Mouse (Mus musculus) kidney, embryonic 16.5 days (tissue): ENCODE measurements at regions not wholly inside any gene's neighbourhood (a gene's known extent, or its start where the extent isn't known, plus 50 kb on each side); places are given as distances from the start of the nearest gene placed in this dataset.

Experiments
- ATAC-seq: fragments of 200-750 bp; cut with Nextera tagmentation; 2 replicates; pipeline ENCODE4 v1.8.0; 2017; ENCODE audit warnings: moderate TSS enrichment; ENCODE audit not compliant: low FRiP score, low TSS enrichment
- H3K27ac ChIP-seq: fragments of 300-500 bp; sonication (generic); 2 replicates; pipeline ENCODE4 v1.5.1; 2014; ENCODE audit warnings: low read length
- H3K27me3 ChIP-seq: fragments of 300-500 bp; sonication (generic); 2 replicates; pipeline ENCODE4 v1.6.1; 2014; ENCODE audit warnings: low read length, control low read depth, mixed read lengths; ENCODE audit not compliant: insufficient read depth
- H3K36me3 ChIP-seq: fragments of 300-500 bp; sonication (generic); 2 replicates; pipeline ENCODE4 v1.6.1; 2014; ENCODE audit warnings: low read length, control low read depth, mixed read lengths; ENCODE audit not compliant: insufficient read depth
- H3K4me1 ChIP-seq: fragments of 300-500 bp; sonication (generic); 2 replicates; pipeline ENCODE4 v1.6.1; 2014; ENCODE audit warnings: low read length, control low read depth, mixed read lengths; ENCODE audit not compliant: insufficient read depth
- H3K4me2 ChIP-seq: fragments of 300-500 bp; sonication (generic); replicated peaks from 2 replicates; pipeline ENCODE4 v1.6.1; 2014; ENCODE audit warnings: low read depth, low read length
- H3K4me3 ChIP-seq: fragments of 300-500 bp; sonication (generic); 2 replicates; pipeline ENCODE4 v1.5.1; 2014; ENCODE audit warnings: mild to moderate bottlenecking, low read length
- H3K9ac ChIP-seq: fragments of 300-500 bp; sonication (generic); replicated peaks from 2 replicates; pipeline ENCODE4 v1.6.1; 2014; ENCODE audit warnings: low read length
- H3K9me3 ChIP-seq: fragments of 300-500 bp; sonication (generic); 2 replicates; pipeline ENCODE4 v1.6.1; 2016; ENCODE audit warnings: low read length, control low read depth
- WGBS: fragments of 180-500 bp; shearing (Covaris S2); extraction: QIAGEN DNeasy Blood & Tissue Kit; methylation state at CpG from one replicate; pipeline ENCODE4 v1.1.7; 2014; 5-methylcytosine and 5-hydroxymethylcytosine counted together

GRCm38 (mm10) chr1:43247609-43248008, 50.8 kb upstream of the Fhl2 start:
- ATAC-seq = no peak
- no peaks in the 10 kb centered on the region for H3K36me3 ChIP-seq
- no peaks in the 10 kb centered on the region for H3K27me3 ChIP-seq
- no peak overlapping the region for H3K4me3 ChIP-seq
- 74% methylated on average over 1 of the region's 1 CpGs for WGBS
- no peaks in the 10 kb centered on the region for H3K9me3 ChIP-seq
- H3K27ac ChIP-seq = no peak overlapping the region
- H3K9ac ChIP-seq = no peak overlapping the region
- H3K4me1 ChIP-seq = no peaks in the 10 kb centered on the region
- H3K4me2 ChIP-seq = no peak overlapping the region

- Histone ChIP-seq H3K27me3 (no peaks in the 10 kb centered on the region), H3K9me3 (no peaks in the 10 kb centered on the region), H3K36me3 (no peaks in the 10 kb centered on the region), H3K4me3 (no peak overlapping the region), H3K4me1 (no peaks in the 10 kb centered on the region), H3K9ac (no peak overlapping the region), H3K4me2 (no peak overlapping the region), H3K27ac (no peak overlapping the region)
- no peak for ATAC-seq
- 75% methylated on average over 6 of the region's 6 CpGs for WGBS
Measured at GRCm38 (mm10) chr1:43250281-43250680, 53.5 kb upstream of the Fhl2 start.

- Histone ChIP-seq H3K4me2 (no peak overlapping the region), H3K4me3 (no peak overlapping the region), H3K9ac (no peak overlapping the region), H3K27me3 (no peaks in the 10 kb centered on the region), H3K36me3 (no peaks in the 10 kb centered on the region), H3K9me3 (no peaks in the 10 kb centered on the region), H3K4me1 (no peaks in the 10 kb centered on the region), H3K27ac (no peak overlapping the region)
- ATAC-seq = no peak
- WGBS = 66% methylated on average over 7 of the region's 7 CpGs
Measured at GRCm38 (mm10) chr1:43251356-43251755, 54.6 kb upstream of the Fhl2 start.

DNA sequence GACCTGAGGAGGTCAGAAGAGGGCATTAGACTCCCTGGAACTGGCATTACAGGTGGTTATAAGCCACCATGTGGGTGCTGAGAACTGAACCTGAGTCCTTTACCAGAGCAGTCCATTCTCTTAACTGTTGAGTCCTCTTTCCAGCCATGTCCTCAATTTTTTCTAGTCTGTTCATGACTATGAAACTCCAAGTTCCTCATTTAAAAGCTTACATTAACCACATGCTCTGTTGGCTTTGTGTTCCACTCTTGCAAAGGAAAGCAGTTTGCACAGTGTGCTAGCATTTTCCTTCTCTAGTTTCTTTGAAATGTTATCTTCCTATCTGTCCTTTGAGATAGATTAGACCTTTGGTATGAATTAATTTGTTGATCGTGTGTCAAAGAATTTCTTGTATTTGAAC, 57.3 kb upstream of the Fhl2 start:
- no peak overlapping the region for H3K9ac ChIP-seq
- H3K4me3 ChIP-seq = no peak overlapping the region
- H3K27ac ChIP-seq = no peak overlapping the region
- H3K27me3 ChIP-seq = no peaks in the 10 kb centered on the region
- WGBS = 84% methylated on average over 1 of the region's 1 CpGs
- ATAC-seq = no peak
- H3K4me1 ChIP-seq = no peaks in the 10 kb centered on the region
- H3K9me3 ChIP-seq = no peaks in the 10 kb centered on the region
- H3K4me2 ChIP-seq = no peak overlapping the region
- no peaks in the 10 kb centered on the region for H3K36me3 ChIP-seq

DNA sequence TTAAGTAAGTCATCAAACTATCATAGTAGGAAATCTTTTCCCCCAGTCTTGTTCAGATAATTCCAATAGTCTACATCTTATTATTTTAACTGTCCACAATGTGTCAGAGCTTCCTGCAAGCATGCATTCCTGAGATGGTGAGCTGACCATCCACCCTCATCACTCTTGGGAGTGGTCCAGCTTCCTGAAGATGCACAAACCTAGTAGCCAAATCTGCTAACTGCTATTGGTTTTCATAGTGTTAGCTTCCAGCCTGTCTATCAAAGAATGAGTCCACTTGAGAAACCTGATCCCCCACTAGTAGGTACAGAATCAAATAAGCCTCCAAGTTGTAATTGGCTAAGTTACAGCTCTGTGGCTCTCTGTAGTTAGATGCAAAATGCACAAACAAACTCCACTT, 59.3 kb upstream of the Fhl2 start:
- ATAC-seq = no peak
- Histone ChIP-seq H3K4me3 (no peak overlapping the region), H3K4me1 (no peaks in the 10 kb centered on the region), H3K9ac (no peak overlapping the region), H3K27me3 (no peaks in the 10 kb centered on the region), H3K9me3 (no peaks in the 10 kb centered on the region), H3K4me2 (no peak overlapping the region), H3K27ac (no peak overlapping the region), H3K36me3 (no peaks in the 10 kb centered on the region)

GRCm38 (mm10) chr1:43257909-43258308, 61.1 kb upstream of the Fhl2 start:
- ATAC-seq = no peak
- H3K4me3 ChIP-seq = no peak overlapping the region
- no peak overlapping the region for H3K4me2 ChIP-seq
- H3K27me3 ChIP-seq = no peaks in the 10 kb centered on the region
- 85% methylated on average over 6 of the region's 6 CpGs for WGBS
- no peaks in the 10 kb centered on the region for H3K4me1 ChIP-seq
- no peaks in the 10 kb centered on the region for H3K36me3 ChIP-seq
- H3K27ac ChIP-seq = no peak overlapping the region
- no peaks in the 10 kb centered on the region for H3K9me3 ChIP-seq
- H3K9ac ChIP-seq = no peak overlapping the region

- H3K9ac ChIP-seq = no peak overlapping the region
- WGBS = 62% methylated on average over 1 of the region's 1 CpGs
- H3K27ac ChIP-seq = no peak overlapping the region
- no peaks in the 10 kb centered on the region for H3K36me3 ChIP-seq
- no peaks in the 10 kb centered on the region for H3K4me1 ChIP-seq
- no peak for ATAC-seq
- H3K27me3 ChIP-seq = no peaks in the 10 kb centered on the region
- H3K9me3 ChIP-seq = no peaks in the 10 kb centered on the region
- no peak overlapping the region for H3K4me3 ChIP-seq
- H3K4me2 ChIP-seq = no peak overlapping the region
Measured at GRCm38 (mm10) chr1:43259841-43260240, 63.1 kb upstream of the Fhl2 start.

DNA sequence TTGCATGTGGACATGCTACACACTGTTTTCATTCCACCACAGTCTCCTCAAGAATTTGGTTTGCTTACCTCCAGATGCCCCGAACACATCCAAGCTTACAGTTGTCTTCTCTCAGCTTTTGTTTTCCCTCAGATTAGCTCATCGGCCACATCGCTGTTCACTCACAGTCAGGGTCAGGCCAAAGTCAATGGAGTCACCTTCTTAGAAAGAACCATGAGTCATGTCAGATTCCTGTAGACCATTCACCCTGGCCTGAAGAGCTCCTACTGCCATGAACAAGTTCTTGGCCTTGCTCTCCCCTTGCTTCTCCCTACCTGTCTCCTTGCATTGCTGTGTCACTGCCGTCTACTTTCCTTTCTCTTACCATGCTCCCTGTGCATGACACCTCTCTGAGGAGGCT, 63.7 kb upstream of the Fhl2 start:
- Histone ChIP-seq H3K36me3 (no peaks in the 10 kb centered on the region), H3K27me3 (no peaks in the 10 kb centered on the region), H3K4me3 (no peak overlapping the region), H3K4me1 (no peaks in the 10 kb centered on the region), H3K9ac (no peak overlapping the region), H3K9me3 (no peaks in the 10 kb centered on the region), H3K4me2 (no peak overlapping the region), H3K27ac (no peak overlapping the region)
- WGBS = 81% methylated on average over 4 of the region's 4 CpGs
- ATAC-seq = no peak

- ATAC-seq = peak; percentile 60
- H3K36me3 ChIP-seq = no peaks in the 10 kb centered on the region
- no peak overlapping the region for H3K9ac ChIP-seq
- 14% methylated on average over 5 of the region's 5 CpGs for WGBS
- H3K4me3 ChIP-seq = no peak overlapping the region
- H3K4me2 ChIP-seq = no peak overlapping the region; the same call in 1 of the 2 replicates
- no peak overlapping the region for H3K27ac ChIP-seq
- no peaks in the 10 kb centered on the region for H3K9me3 ChIP-seq
- H3K27me3 ChIP-seq = no peaks in the 10 kb centered on the region
- no peaks in the 10 kb centered on the region for H3K4me1 ChIP-seq
Measured at GRCm38 (mm10) chr1:43264407-43264889, 67.7 kb upstream of the Fhl2 start.

GRCm38 (mm10) chr1:43265699-43266455, 69.1 kb upstream of the Fhl2 start:
- Histone ChIP-seq H3K4me3 (no peak overlapping the region), H3K4me1 (no peaks in the 10 kb centered on the region), H3K9me3 (no peaks in the 10 kb centered on the region), H3K4me2 (no peak overlapping the region), H3K36me3 (no peaks in the 10 kb centered on the region), H3K27me3 (no peaks in the 10 kb centered on the region), H3K27ac (no peak overlapping the region), H3K9ac (no peak overlapping the region)
- WGBS = 80% methylated on average over 5 of the region's 5 CpGs
- ATAC-seq = no peak
